Mouse (Mus musculus) heart, embryonic 13.5 days (tissue): ENCODE measurements around the gene A930004D18Rik. TPM values are rescaled to one million over a fixed set of nuclear protein-coding genes. Genes with fewer than 3 reads are reported as not detected.

Source experiments
- ATAC-seq: fragments of 200-750 bp; cut with Nextera tagmentation; 2 replicates; pipeline ENCODE4 v1.8.0; 2017; ENCODE audit warnings: moderate TSS enrichment; ENCODE audit not compliant: insufficient number of reproducible peaks, low FRiP score, low TSS enrichment; ENCODE audit errors: extremely low read depth
- H3K27ac ChIP-seq: fragments of 300-500 bp; sonication (generic); replicated peaks from 2 replicates; pipeline ENCODE4 v1.5.1; 2015; ENCODE audit warnings: moderate library complexity, mild to moderate bottlenecking, inconsistent platforms
- H3K27me3 ChIP-seq: fragments of 300-500 bp; sonication (generic); replicated peaks from 2 replicates; pipeline ENCODE4 v1.6.1; 2015; ENCODE audit warnings: mild to moderate bottlenecking, inconsistent platforms
- H3K36me3 ChIP-seq: fragments of 300-500 bp; sonication (generic); 2 replicates; pipeline ENCODE4 v1.6.1; 2015; ENCODE audit warnings: mild to moderate bottlenecking, inconsistent platforms
- H3K4me1 ChIP-seq: fragments of 300-500 bp; sonication (generic); 2 replicates; pipeline ENCODE4 v1.6.1; 2015; ENCODE audit warnings: inconsistent platforms
- H3K4me2 ChIP-seq: fragments of 300-500 bp; sonication (generic); 2 replicates; pipeline ENCODE4 v1.6.1; 2015; ENCODE audit warnings: inconsistent platforms, mild to moderate bottlenecking, moderate library complexity
- H3K4me3 ChIP-seq: fragments of 300-500 bp; sonication (generic); 2 replicates; pipeline ENCODE4 v1.5.1; 2015; ENCODE audit warnings: moderate library complexity, mild to moderate bottlenecking, inconsistent platforms
- H3K9ac ChIP-seq: fragments of 300-500 bp; sonication (generic); 2 replicates; pipeline ENCODE4 v1.6.1; 2015; ENCODE audit warnings: inconsistent platforms, mild to moderate bottlenecking, moderate library complexity
- H3K9me3 ChIP-seq: fragments of 300-500 bp; sonication (generic); 2 replicates; pipeline ENCODE4 v1.6.1; 2016; ENCODE audit warnings: inconsistent platforms
- WGBS: fragments of 180-500 bp; shearing (Covaris S2); methylation state at CpG from one replicate; pipeline ENCODE4 v1.1.7; 2015; ENCODE audit warnings: mixed read lengths; 5-methylcytosine and 5-hydroxymethylcytosine counted together
- polyA plus RNA-seq: library from polyadenylated mRNA; unstranded; fragments of >200 nt; fragmentation: Nextera tagmentation; extraction: Ambion mirVana; gene quantifications from 2 replicates; pipeline ENCODE4 v1.2.1, GENCODE M21; 2015

A930004D18Rik gene
- polyA plus RNA-seq, result 11.3 and 12.0 TPM in 2 replicates

DNA sequence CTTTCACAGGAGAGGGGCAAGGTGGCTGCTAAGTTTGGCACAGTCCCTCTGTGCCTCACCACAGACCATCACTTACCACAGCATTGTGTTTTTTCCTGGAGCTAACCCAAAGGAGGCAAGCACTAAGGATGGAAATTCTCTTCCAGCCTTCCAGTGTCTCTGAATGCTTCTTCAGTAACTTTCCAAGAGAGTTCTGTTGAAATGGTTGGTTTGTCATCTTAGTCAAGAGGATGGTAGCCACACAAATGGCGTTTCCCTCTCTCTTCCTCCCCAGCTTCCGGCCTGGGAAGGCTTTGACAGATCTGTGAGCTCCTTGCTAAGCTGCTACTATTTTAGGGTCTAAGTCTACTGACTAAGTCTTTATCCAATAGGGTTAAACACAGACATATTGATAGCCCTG lies at the start of gene A930004D18Rik:
Gene A930004D18Rik, minus strand, starts transcription at position 247 of the 400 bp plus-strand sequence.
- no peak within 1 kb of the TSS for H3K4me3 ChIP-seq
- no peaks in the 10 kb centered on the region for H3K27me3 ChIP-seq
- no peak within 1 kb of the TSS for H3K4me2 ChIP-seq
- no peaks in the 10 kb centered on the region for H3K36me3 ChIP-seq
- H3K9me3 ChIP-seq, result no peaks in the 10 kb centered on the region
- H3K9ac ChIP-seq, result no peak within 1 kb of the TSS
- no peak within 1 kb of the TSS for H3K27ac ChIP-seq
- 20% methylated on average over 2 of the region's 2 CpGs for WGBS
- no peak for ATAC-seq
- H3K4me1 ChIP-seq, result peaks cover 68% of the 10 kb centered on the region

- no peak overlapping the region for H3K9ac ChIP-seq
- no peak for ATAC-seq
- no peaks in the 10 kb centered on the region for H3K9me3 ChIP-seq
- peaks cover 81% of the 10 kb centered on the region for H3K36me3 ChIP-seq
- no peaks in the 10 kb centered on the region for H3K4me1 ChIP-seq
- H3K27me3 ChIP-seq, result no peaks in the 10 kb centered on the region
- 83% methylated on average over 2 of the region's 2 CpGs for WGBS
- H3K4me2 ChIP-seq, result no peak overlapping the region
- H3K27ac ChIP-seq, result no peak overlapping the region; the same call in 1 of the 2 replicates
- no peak overlapping the region for H3K4me3 ChIP-seq
These were observed 42.8 kb upstream of the A930004D18Rik start for GRCm38 (mm10) chr2:18080182-18080860.

DNA sequence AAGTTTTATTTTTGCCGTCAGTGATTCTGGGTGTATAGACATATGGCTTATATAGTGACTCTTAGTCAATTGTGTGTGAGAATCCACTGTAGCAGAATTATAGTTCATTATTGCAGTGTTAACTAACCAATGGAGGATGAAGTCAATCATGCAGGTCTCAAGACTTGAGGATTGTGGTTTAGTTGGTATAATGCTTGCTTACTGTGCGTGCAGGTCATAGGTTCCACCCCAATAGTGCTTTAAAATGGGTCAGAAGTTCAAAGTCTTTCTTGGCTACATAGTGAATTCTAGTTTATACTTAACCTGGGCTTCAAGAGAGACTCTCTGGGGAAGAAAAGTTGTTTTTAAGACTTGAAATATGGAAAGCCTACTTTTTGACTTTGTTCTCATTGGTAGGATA lies 34.4 kb upstream of the A930004D18Rik start:
- Histone ChIP-seq H3K9me3 (no peaks in the 10 kb centered on the region), H3K4me2 (no peak overlapping the region), H3K4me1 (no peaks in the 10 kb centered on the region), H3K9ac (no peak overlapping the region), H3K27ac (no peak overlapping the region), H3K4me3 (no peak overlapping the region), H3K36me3 (peaks cover 74% of the 10 kb centered on the region), H3K27me3 (no peaks in the 10 kb centered on the region)
- ATAC-seq, result no peak
- WGBS, result 91% methylated on average over 2 of the region's 2 CpGs

GRCm38 (mm10) chr2:18068071-18068796 lies 30.7 kb upstream of the A930004D18Rik start:
- Histone ChIP-seq H3K9me3 (no peaks in the 10 kb centered on the region), H3K4me2 (no peak overlapping the region), H3K4me1 (peaks cover 13% of the 10 kb centered on the region), H3K9ac (no peak overlapping the region), H3K27ac (no peak overlapping the region), H3K36me3 (peaks cover 44% of the 10 kb centered on the region), H3K27me3 (no peaks in the 10 kb centered on the region), H3K4me3 (no peak overlapping the region)
- no peak for ATAC-seq
- WGBS, result 89% methylated on average over 4 of the region's 4 CpGs

GRCm38 (mm10) chr2:18066436-18066835 lies 28.9 kb upstream of the A930004D18Rik start:
- peak overlapping the region; percentile 87 for H3K4me3 ChIP-seq
- H3K9ac ChIP-seq, result peak overlapping the region; percentile 99
- ATAC-seq, result no peak
- H3K27me3 ChIP-seq, result no peaks in the 10 kb centered on the region
- peak overlapping the region; percentile 92 for H3K4me2 ChIP-seq
- no peaks in the 10 kb centered on the region for H3K9me3 ChIP-seq
- H3K27ac ChIP-seq, result peak overlapping the region; percentile 100
- H3K36me3 ChIP-seq, result peaks cover 30% of the 10 kb centered on the region
- H3K4me1 ChIP-seq, result peaks cover 15% of the 10 kb centered on the region

DNA sequence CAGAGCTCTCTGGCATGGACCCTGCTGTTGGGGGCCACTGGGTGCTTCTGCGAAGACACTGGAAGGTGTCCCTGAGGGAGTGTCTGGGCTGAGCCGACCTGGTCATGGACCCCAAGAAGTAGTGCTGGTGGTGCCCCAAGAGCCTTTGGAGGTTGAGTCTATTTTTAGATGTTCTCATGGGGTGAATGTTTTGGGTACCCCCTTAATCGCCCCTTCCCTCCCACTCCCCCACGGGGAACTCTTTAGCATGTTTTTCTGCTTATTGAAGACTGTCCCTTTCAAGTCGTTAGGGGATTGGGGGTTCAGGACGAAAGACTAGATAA lies 28.1 kb upstream of the A930004D18Rik start:
- H3K36me3 ChIP-seq, result peaks cover 23% of the 10 kb centered on the region
- 7% methylated on average over 6 of the region's 6 CpGs for WGBS
- peaks cover 15% of the 10 kb centered on the region for H3K4me1 ChIP-seq
- H3K9ac ChIP-seq, result peak overlapping the region; percentile 99
- H3K4me3 ChIP-seq, result peak overlapping the region; percentile 87
- no peaks in the 10 kb centered on the region for H3K9me3 ChIP-seq
- no peaks in the 10 kb centered on the region for H3K27me3 ChIP-seq
- H3K27ac ChIP-seq, result peak overlapping the region; percentile 100
- ATAC-seq, result no peak; the same call in 1 of the 2 replicates
- peak overlapping the region; percentile 92 for H3K4me2 ChIP-seq

GRCm38 (mm10) chr2:18064941-18065707 lies 27.6 kb upstream of the A930004D18Rik start:
- H3K9ac ChIP-seq, result peak overlapping the region; percentile 99
- ATAC-seq, result peak; percentile 87

DNA sequence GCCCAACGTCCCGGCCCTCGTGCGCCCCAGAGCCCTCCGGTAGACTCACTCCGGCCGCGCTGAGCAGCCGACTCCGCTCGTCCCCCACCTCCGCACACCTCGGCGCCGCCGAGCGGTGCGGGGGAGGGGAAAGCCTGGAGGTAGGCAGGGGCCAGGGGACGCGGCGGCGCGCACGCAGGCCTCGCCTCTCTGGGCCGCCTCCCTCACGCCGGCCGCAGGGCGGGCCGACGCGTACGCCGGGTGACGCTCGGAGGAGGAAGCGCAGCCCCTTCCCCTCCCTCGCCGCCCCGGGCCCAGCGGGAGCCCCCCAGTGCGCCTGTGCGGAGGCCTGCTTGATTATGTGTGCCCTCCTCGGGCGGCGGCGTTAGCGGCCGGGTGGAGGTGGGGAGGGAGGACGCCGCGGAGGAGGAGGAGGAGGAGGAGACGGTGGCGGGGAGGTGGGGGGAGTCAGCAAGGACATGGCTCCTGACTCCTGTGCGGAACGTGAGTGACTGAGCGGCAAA lies 26.9 kb upstream of the A930004D18Rik start:
- Histone ChIP-seq H3K9me3 (no peaks in the 10 kb centered on the region), H3K4me1 (peaks cover 16% of the 10 kb centered on the region), H3K27ac (peak overlapping the region; percentile 100), H3K4me3 (peak overlapping the region; percentile 87), H3K36me3 (peaks cover 20% of the 10 kb centered on the region), H3K27me3 (no peaks in the 10 kb centered on the region), H3K4me2 (peak overlapping the region; percentile 92), H3K9ac (peak overlapping the region; percentile 99)
- 0% methylated on average over 45 of the region's 58 CpGs for WGBS
- ATAC-seq, result peak; percentile 88

More at GRCm38 (mm10) chr2:18064941-18065707, 27.6 kb upstream of the A930004D18Rik start:
- H3K4me1 ChIP-seq, result peaks cover 15% of the 10 kb centered on the region
- peak overlapping the region; percentile 100 for H3K27ac ChIP-seq
- H3K27me3 ChIP-seq, result no peaks in the 10 kb centered on the region
- peaks cover 22% of the 10 kb centered on the region for H3K36me3 ChIP-seq
- WGBS, result under 1% methylated on average over 59 of the region's 85 CpGs
- H3K9me3 ChIP-seq, result no peaks in the 10 kb centered on the region
- peak overlapping the region; percentile 92 for H3K4me2 ChIP-seq
- peak overlapping the region; percentile 87 for H3K4me3 ChIP-seq

- Histone ChIP-seq H3K9ac (peak overlapping the region; percentile 99), H3K27ac (peak overlapping the region; percentile 100), H3K36me3 (peaks cover 19% of the 10 kb centered on the region), H3K9me3 (no peaks in the 10 kb centered on the region), H3K4me2 (peak overlapping the region; percentile 92), H3K4me3 (peak overlapping the region; percentile 87), H3K27me3 (no peaks in the 10 kb centered on the region), H3K4me1 (peaks cover 22% of the 10 kb centered on the region)
- WGBS, result under 1% methylated on average over 18 of the region's 18 CpGs
- ATAC-seq, result peak; percentile 3; the same call in 1 of the 2 replicates
These were observed 26.3 kb upstream of the A930004D18Rik start for GRCm38 (mm10) chr2:18063763-18064251.

DNA sequence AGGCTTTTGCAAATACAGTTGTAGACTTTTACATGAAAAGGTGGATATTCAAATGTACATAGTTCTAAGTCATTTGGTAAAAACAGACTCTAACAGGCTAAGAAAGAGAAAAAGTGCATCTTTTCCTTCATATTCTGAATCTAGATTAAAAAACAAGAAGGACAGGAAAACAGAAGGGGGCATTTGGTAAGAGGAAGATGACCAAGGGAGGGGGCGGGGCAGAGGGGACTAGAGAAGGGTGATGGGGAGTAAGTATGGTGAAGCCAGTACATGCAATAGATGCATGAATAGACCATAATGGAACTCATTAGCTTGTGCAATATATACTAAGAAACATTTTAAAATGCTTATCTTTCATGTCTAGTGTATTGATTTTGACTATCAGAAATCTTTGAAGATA lies 22.9 kb upstream of the A930004D18Rik start:
- H3K4me3 ChIP-seq, result no peak overlapping the region
- H3K27me3 ChIP-seq, result no peaks in the 10 kb centered on the region
- no peaks in the 10 kb centered on the region for H3K36me3 ChIP-seq
- no peak overlapping the region for H3K27ac ChIP-seq
- no peak overlapping the region for H3K4me2 ChIP-seq
- 83% methylated on average over 1 of the region's 1 CpGs for WGBS
- ATAC-seq, result no peak
- no peaks in the 10 kb centered on the region for H3K9me3 ChIP-seq
- H3K9ac ChIP-seq, result no peak overlapping the region
- peaks cover 15% of the 10 kb centered on the region for H3K4me1 ChIP-seq

DNA sequence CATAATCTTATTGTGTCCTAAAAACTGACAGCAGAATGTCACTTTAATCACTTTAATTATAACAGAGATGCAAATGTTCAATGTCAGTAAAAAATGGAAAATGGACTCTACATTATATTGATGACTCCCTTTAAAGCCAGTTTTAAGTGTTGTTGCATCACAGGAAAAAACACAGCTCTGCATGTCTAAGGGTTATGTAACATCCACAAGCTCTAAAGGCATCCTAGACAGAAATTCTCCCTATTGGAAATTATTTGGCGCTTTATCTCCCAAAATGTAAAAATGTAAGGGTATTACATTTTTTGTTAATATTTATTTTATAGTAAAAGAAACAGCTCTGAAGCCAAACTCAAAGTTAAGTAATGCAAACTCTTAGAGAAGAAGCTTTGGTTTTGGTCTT lies 22.4 kb upstream of the A930004D18Rik start:
- no peak for ATAC-seq
- no peak overlapping the region for H3K27ac ChIP-seq
- H3K4me3 ChIP-seq, result no peak overlapping the region
- H3K27me3 ChIP-seq, result no peaks in the 10 kb centered on the region
- no peaks in the 10 kb centered on the region for H3K9me3 ChIP-seq
- WGBS, result 88% methylated on average over 1 of the region's 1 CpGs
- peaks cover 17% of the 10 kb centered on the region for H3K4me1 ChIP-seq
- no peak overlapping the region for H3K4me2 ChIP-seq
- no peak overlapping the region for H3K9ac ChIP-seq
- no peaks in the 10 kb centered on the region for H3K36me3 ChIP-seq
